Mouse (Mus musculus) cortical plate, adult 2 months (tissue): ENCODE results near the gene Dedd2. TPM values are rescaled to one million over a fixed set of nuclear protein-coding genes. Genes with fewer than 3 reads are reported as not detected.

ENCODE experiments used
- H3K27ac ChIP-seq: fragments of 200-500 bp; 2 replicates; pipeline ENCODE4 v1.5.1; 2012; ENCODE audit warnings: low read length, control low read depth, inconsistent platforms; ENCODE audit not compliant: insufficient read depth
- H3K4me1 ChIP-seq: fragments of 200-500 bp; 2 replicates; pipeline ENCODE4 v1.6.1; 2011; ENCODE audit warnings: low read length; ENCODE audit not compliant: control insufficient read depth, insufficient read depth
- H3K4me3 ChIP-seq: fragments of 200-500 bp; 2 replicates; pipeline ENCODE4 v1.5.1; 2011; ENCODE audit warnings: mild to moderate bottlenecking, low read length, control low read depth; ENCODE audit not compliant: insufficient read depth
- CTCF ChIP-seq: fragments of 200-500 bp; IDR thresholded peaks from 2 replicates; pipeline ENCODE4 v1.5.1; 2011; ENCODE audit warnings: mild to moderate bottlenecking, control low read depth, low read length; ENCODE audit not compliant: insufficient read depth; ENCODE audit errors: extremely low read depth
- POLR2A ChIP-seq: fragments of 200-500 bp; IDR thresholded peaks from 2 replicates; pipeline ENCODE4 v1.6.1; 2011; ENCODE audit warnings: mild to moderate bottlenecking, low read length, control low read depth; ENCODE audit not compliant: insufficient read depth; ENCODE audit errors: extremely low read depth
- polyA plus RNA-seq: library from polyadenylated mRNA; depleted of rRNA; stranded (reverse); fragments of >200 nt; gene quantifications from 2 replicates; pipeline ENCODE4 v1.2.3, GENCODE M21; 2012

The Dedd2 gene
- polyA plus RNA-seq, 1 experiment: 25.7 TPM

GRCm38 (mm10) chr7:25180512-25180911 lies 39.9 kb downstream of the Dedd2 start:
- no peak overlapping the region; the same call in 1 of the 2 replicates for H3K27ac ChIP-seq
- H3K4me3 ChIP-seq: peak overlapping the region; percentile 66; the same call in 1 of the 2 replicates
- H3K4me1 ChIP-seq: no peaks in the 10 kb centered on the region; the same call in 1 of the 2 replicates
- TF ChIP-seq CTCF (no peak), POLR2A (no peak)

DNA sequence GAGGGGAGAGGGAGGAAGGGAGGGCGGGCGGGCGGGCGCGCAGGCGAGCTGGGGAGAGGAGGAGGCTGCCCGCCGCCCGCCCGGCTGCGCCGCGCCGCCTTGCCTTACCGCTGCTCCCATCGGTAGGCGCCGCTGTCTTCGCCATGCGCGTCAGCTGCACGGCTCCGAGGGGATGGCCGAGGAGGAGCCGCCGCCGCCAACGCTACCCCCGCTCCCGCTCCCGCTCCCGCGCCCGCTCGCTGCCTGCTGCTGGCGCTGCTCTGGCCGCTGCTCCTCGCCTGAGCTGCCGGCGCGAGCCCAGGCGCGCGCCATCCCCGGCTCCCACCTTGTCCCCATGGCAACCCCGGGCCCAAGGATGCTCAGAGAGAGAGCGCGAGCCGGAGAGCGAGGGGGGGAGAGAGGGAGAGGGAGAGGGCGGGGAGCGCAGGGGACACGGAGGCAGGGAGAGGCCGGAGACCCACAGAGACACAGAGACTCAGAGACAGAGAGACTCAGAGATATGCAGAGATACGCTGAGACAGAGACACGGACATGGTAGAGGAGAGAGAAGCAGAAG lies 40.7 kb downstream of the Dedd2 start, which contains the start of gene Pou2f2:
Gene Pou2f2, minus strand, starts transcription at position 121 of the 556 bp plus-strand sequence.
- Histone ChIP-seq H3K4me1 (no peaks in the 10 kb centered on the region; the same call in 1 of the 2 replicates), H3K27ac (peak within 1 kb of the TSS; percentile 98), H3K4me3 (peak within 1 kb of the TSS; percentile 66)
- TF ChIP-seq POLR2A (no peak), CTCF (no peak)

GRCm38 (mm10) chr7:25178787-25179605 lies 41.4 kb downstream of the Dedd2 start:
- H3K4me3 ChIP-seq: peak overlapping the region; percentile 66
- TF ChIP-seq CTCF (no peak), POLR2A (peak; percentile 19; the same call in 1 of the 2 replicates)
- H3K4me1 ChIP-seq: no peaks in the 10 kb centered on the region; the same call in 1 of the 2 replicates
- H3K27ac ChIP-seq: peak overlapping the region; percentile 98

DNA sequence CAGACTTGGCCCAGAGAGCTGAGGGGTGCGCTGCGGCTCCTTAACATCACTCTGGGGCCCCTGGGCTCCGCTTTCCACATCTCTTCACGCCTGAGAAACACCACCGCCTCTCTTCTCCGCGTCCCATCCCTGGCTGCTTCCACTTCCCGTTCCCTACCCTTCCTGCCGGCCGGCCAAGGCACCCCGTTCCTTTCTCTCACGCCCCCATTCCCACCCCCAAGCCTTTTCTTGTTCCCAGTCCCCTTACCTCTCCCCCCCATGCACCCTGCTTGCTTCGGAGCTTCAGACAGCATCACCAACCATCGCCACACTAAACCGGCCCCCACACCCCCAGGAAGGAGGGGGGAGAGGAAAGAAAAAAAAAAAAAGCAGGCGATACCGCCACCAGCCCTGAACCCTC lies 42.1 kb downstream of the Dedd2 start:
- Histone ChIP-seq H3K27ac (peak overlapping the region; percentile 53; the same call in 1 of the 2 replicates), H3K4me3 (peak overlapping the region; percentile 66), H3K4me1 (no peaks in the 10 kb centered on the region; the same call in 1 of the 2 replicates)
- TF ChIP-seq CTCF: no peak
- no peak for TF ChIP-seq POLR2A

GRCm38 (mm10) chr7:25174343-25174742 lies 46.1 kb downstream of the Dedd2 start:
- no peak for TF ChIP-seq CTCF
- no peak for TF ChIP-seq POLR2A
- H3K4me1 ChIP-seq: peaks cover 2% of the 10 kb centered on the region; the same call in 1 of the 2 replicates
- H3K27ac ChIP-seq: no peak overlapping the region

GRCm38 (mm10) chr7:25172669-25173068 lies 47.7 kb downstream of the Dedd2 start:
- H3K4me3 ChIP-seq: no peak overlapping the region
- H3K27ac ChIP-seq: no peak overlapping the region
- H3K4me1 ChIP-seq: peaks cover 2% of the 10 kb centered on the region; the same call in 1 of the 2 replicates
- TF ChIP-seq CTCF (no peak), POLR2A (no peak)

More at GRCm38 (mm10) chr7:25174343-25174742, 46.1 kb downstream of the Dedd2 start:
- H3K4me3 ChIP-seq: no peak overlapping the region

- H3K4me1 ChIP-seq: peaks cover 2% of the 10 kb centered on the region; the same call in 1 of the 2 replicates
- no peak overlapping the region for H3K27ac ChIP-seq
- no peak overlapping the region for H3K4me3 ChIP-seq
- TF ChIP-seq POLR2A (no peak), CTCF (no peak)
These were observed 49.8 kb downstream of the Dedd2 start for GRCm38 (mm10) chr7:25170583-25170982.

GRCm38 (mm10) chr7:25166106-25166505 lies 54.3 kb downstream of the Dedd2 start:
- H3K27ac ChIP-seq: no peak overlapping the region
- H3K4me3 ChIP-seq: no peak overlapping the region
- TF ChIP-seq POLR2A (no peak), CTCF (no peak)
- H3K4me1 ChIP-seq: no peaks in the 10 kb centered on the region

DNA sequence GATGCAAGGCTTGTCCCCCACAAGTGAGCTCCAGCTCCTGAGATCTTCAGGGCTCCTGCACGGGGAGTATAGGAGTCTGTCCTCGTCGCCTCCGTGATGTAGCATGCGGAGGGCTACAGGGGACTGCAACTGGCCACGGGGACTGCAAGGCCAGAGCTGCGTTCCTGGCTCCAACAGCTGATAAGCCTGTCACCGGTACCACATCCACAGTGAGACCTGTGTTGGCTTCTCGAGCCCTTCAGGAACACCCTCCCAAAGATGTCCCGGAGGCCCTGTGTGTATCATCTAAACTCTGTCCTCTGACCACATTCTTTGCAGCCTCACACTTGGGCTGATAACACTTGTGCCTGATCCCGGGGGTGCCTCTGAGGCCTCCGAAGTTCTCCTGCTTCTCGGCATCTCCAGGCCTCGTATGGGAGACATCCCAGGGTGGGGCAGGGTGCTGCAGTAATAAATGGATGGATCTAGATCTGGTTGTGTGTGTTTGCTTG lies 64.2 kb downstream of the Dedd2 start:
- H3K4me3 ChIP-seq: no peak overlapping the region
- TF ChIP-seq POLR2A (no peak), CTCF (no peak)
- H3K4me1 ChIP-seq: peaks cover 5% of the 10 kb centered on the region
- H3K27ac ChIP-seq: no peak overlapping the region
